ENCODE assay signal across 8 mouse cellular contexts in genomic region chr2:180103151-180103977, GRCm38 (mm10). TPM values are rescaled to one million over a fixed set of nuclear protein-coding genes. Genes with fewer than 3 reads are reported as not detected.
DNase-seq lines count a peak whose midpoint lies in the region; ATAC-seq and TF ChIP-seq lines count a peak whose summit lies in the region.

No protein-coding gene starts in this region.

- H3K9ac ChIP-seq in hindbrain, embryonic 15.5 days: peak overlapping the region; percentile 34

- no peak overlapping the region for H3K27ac ChIP-seq in cerebellum, adult 2 months (ENCODE audit: insufficient read depth, low read length)
- H3K27ac ChIP-seq in hindbrain, embryonic 15.5 days (replicated peaks): no peak overlapping the region

- no peak for TF ChIP-seq POLR2A in cerebellum, adult 2 months (IDR thresholded peaks at IDR 0.05; ENCODE audit: borderline replicate concordance, insufficient read depth, low read length)

- H3K27me3 ChIP-seq in cerebellum, adult 2 months (ENCODE audit: control insufficient read depth, insufficient read depth, low read length): 0 out of 2 replicates have a peak, but pooled peaks cover 1% of the 10 kb centered on the region
- H3K27me3 ChIP-seq in hindbrain, embryonic 15.5 days: peaks cover 31% of the 10 kb centered on the region

- ATAC-seq in hindbrain, embryonic 15.5 days (ENCODE audit: low FRiP score, low read depth): no peak

- H3K4me2 ChIP-seq in hindbrain, embryonic 15.5 days: peak overlapping the region; percentile 90

- DNase-seq in cerebellum, adult 2 months: peak in 1 of 2 experiments; percentile 41
- no peak for DNase-seq in cerebellum, postnatal 25 days
- peak; percentile 46 for DNase-seq in retina, postnatal 1 day
- DNase-seq in retina, embryonic 14.5 days (ENCODE audit: low spot score): no peak
- peak; percentile 37 for DNase-seq in neural tube, embryonic 10.5 days (ENCODE audit: extremely low spot score, low spot score)
- DNase-seq in urinary bladder, adult 18-20 months (ENCODE audit: low spot score in 2 of 2): no peak
- no peak for DNase-seq in gastrocnemius, postnatal 4 days (ENCODE audit: low spot score in 2 of 2)

- H3K4me1 ChIP-seq in cerebellum, adult 2 months (ENCODE audit: control insufficient read depth, insufficient read depth, low read length): no peaks in the 10 kb centered on the region
- peaks cover 34% of the 10 kb centered on the region for H3K4me1 ChIP-seq in hindbrain, embryonic 15.5 days (replicated peaks)

- H3K9me3 ChIP-seq in hindbrain, embryonic 15.5 days: no peaks in the 10 kb centered on the region

- WGBS in cerebellum, adult 2 months: under 1% methylated on average over 57 of the region's 57 CpGs
- WGBS in hindbrain, embryonic 15.5 days: under 1% methylated on average over 52 of the region's 57 CpGs

- H3K4me3 ChIP-seq in cerebellum, adult 2 months (replicated peaks; ENCODE audit: insufficient read depth, low read depth, low read length): peak overlapping the region; percentile 53
- peak overlapping the region; percentile 45 for H3K4me3 ChIP-seq in hindbrain, embryonic 15.5 days

- H3K36me3 ChIP-seq in hindbrain, embryonic 15.5 days: no peaks in the 10 kb centered on the region

- TF ChIP-seq CTCF in cerebellum, adult 2 months (IDR thresholded peaks at IDR 0.05; ENCODE audit: borderline replicate concordance, insufficient read depth, low read depth, low read length): no peak

RNA-seq across cellular contexts. Expression of gene Hrh3, which starts 0.9 kb away (rescaled TPM):
- polyA plus RNA-seq in cerebellum, adult 2 months (2012; rRNA removed): 21.1 and 25.4 TPM in 2 replicates
- 2.0 and 2.6 TPM in 2 replicates for polyA plus RNA-seq in hindbrain, embryonic 15.5 days (2015; fragmentation: Nextera tagmentation; extraction: Ambion mirVana)
- under 1 TPM; 0.10 to 0.34 TPM for total RNA-seq in gastrocnemius, postnatal 4 days (2021)

RNA-seq across cellular contexts. Expression of gene Osbpl2, which starts 15.7 kb away (rescaled TPM):
- 64.3 and 69.6 TPM in 2 replicates for polyA plus RNA-seq in cerebellum, adult 2 months (2012; rRNA removed)
- polyA plus RNA-seq in hindbrain, embryonic 15.5 days (2015; fragmentation: Nextera tagmentation; extraction: Ambion mirVana): 71.0 and 72.7 TPM in 2 replicates
- total RNA-seq in gastrocnemius, postnatal 4 days (2021): 10 to 100 TPM; 27.7 to 32.1 TPM

RNA-seq across cellular contexts. Expression of gene Mtg2, which starts 33.0 kb away (rescaled TPM):
- 28.5 and 28.7 TPM in 2 replicates for polyA plus RNA-seq in cerebellum, adult 2 months (2012; rRNA removed)
- polyA plus RNA-seq in hindbrain, embryonic 15.5 days (2015; fragmentation: Nextera tagmentation; extraction: Ambion mirVana): 30.3 and 34.8 TPM in 2 replicates
- total RNA-seq in gastrocnemius, postnatal 4 days (2021): 10 to 100 TPM; 13.4 to 15.0 TPM

Comparison
In these comparisons a context has a peak if more than half of its experiments do, and no peak if none do; other contexts are left out.
1. DNase-seq: peak in retina, postnatal 1 day (single experiment) and neural tube, embryonic 10.5 days (single experiment); none in cerebellum, postnatal 25 days (0 of 2), retina, embryonic 14.5 days (single experiment), urinary bladder, adult 18-20 months (0 of 2) and gastrocnemius, postnatal 4 days (0 of 2).